Mouse (Mus musculus) layer of hippocampus, adult 9-11 months (tissue): ENCODE results near the gene Tnfsf12.

Experiments
- DNase-seq: peaks from one replicate; pipeline ENCODE4 v3.0.0; 2022

Tnfsf12 gene

GRCm38 (mm10) chr11:69645860-69646259 is 49.8 kb downstream of the Tnfsf12 start:
- DNase-seq, result no peak
